Mouse (Mus musculus) thymus, postnatal 10 days (tissue): ENCODE measurements around the gene Dpp4.

Experiments used
- DNase-seq, 2 experiments: peaks; one replicate each; pipeline ENCODE4 v3.0.0; 2021; ENCODE audit warnings: low spot score in 2 of 2

Gene Dpp4

GRCm38 (mm10) chr2:62306978-62307377 lies 105.1 kb downstream of the Dpp4 start:
- DNase-seq = no peak

GRCm38 (mm10) chr2:62301716-62302115 lies 110.3 kb downstream of the Dpp4 start:
- no peak for DNase-seq

DNA sequence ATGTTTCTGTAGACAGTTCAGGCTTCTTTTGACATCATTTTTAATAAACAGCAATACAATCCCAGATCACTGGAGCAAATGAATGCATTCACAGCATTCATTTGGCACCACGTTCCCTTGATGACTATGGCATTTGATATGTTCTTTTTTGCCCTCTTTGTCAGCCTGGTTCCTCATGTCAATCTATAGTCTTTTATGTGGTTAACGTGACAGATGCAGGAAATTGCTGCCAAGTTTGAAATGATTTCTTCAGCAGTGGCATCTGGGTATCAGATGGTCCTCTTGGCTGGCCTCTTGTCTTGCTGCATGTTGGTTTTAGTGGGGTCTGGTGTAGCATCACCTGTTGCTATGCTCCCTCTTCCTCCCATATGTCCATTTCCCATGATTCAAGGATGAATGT lies 118.2 kb downstream of the Dpp4 start:
- DNase-seq = peak in 1 of 2 experiments; percentile 14

DNA sequence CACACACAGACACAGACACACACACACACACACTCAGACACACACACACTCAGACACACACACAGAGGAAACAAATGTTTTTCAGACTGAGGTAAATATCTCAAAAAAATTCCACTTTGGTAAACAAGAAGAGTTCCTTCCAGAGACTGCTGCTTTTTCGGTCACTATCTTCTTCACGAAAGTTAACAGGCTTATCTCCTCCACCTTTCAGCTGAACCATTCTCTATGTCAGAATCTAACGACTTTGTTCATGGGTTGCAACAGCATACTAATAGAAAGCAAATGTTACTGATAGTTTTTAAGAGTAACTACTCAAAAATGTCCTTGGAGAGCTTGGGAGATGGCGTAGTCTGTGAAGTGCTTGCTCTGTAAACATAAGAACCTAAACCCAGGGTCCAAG lies 124.5 kb downstream of the Dpp4 start:
- DNase-seq = no peak

DNA sequence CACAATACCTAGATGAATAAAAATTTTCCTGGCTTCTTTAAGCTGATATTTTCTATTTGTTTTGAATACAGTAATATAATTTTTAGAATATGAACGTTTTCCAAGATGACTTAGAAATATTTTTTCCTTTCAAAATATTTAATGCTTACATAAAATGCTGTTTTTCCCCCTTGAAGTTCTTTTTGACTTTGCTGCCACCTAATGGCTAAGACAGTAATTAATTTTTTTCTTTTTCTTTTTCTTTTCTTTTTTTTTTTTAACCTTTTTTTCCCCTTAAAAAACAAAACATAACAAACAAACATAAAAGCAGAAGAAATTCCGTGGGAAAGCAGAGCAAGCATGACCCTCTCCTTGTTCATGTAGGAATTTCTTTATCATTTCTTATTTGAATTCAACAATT lies 126.2 kb downstream of the Dpp4 start:
- no peak for DNase-seq

- no peak for DNase-seq
Measured at GRCm38 (mm10) chr2:62285026-62285425, 127.0 kb downstream of the Dpp4 start.
